Mouse (Mus musculus): ENCODE results near the gene Rad51c. TPM values are rescaled to one million over a fixed set of nuclear protein-coding genes. Genes with fewer than 3 reads are reported as not detected.
"Not testable (repeated sequence)": the region's sequence is repeated elsewhere in the genome, so short reads cannot be mapped to it uniquely, and the experiment has no call there.

The Rad51c gene
- 7.4 and 8.2 TPM in 2 replicates for polyA plus RNA-seq (2014; fragmentation: Nextera tagmentation; extraction: Ambion mirVana)

DNA sequence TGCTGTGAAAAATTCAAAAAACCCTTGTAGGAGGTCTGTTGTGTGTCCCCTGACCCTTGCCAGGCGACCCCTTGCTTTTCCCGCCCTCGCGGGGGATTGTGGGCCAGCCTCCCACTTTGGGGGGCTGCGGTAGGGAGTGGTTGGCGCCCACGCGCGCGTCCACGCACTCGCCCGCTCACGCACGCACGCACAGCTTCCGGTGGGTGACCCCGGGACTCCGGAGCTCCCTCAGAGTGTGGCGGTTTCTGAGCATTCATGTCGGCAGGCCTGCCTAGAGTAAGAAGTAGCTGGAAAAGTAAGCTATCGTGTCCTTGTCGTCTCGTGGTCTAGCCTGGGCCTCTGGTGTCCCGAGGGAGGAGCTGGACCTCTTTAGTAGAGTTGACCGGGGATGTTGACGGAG lies at the start of gene Rad51c, which contains the start of gene Tex14:
Gene Rad51c, minus strand, starts transcription at position 79 of the 400 bp plus-strand sequence.
Gene Tex14, plus strand, starts transcription at position 190 of the 400 bp plus-strand sequence.
- H3K4me2 ChIP-seq (replicated peaks; ENCODE audit: low read depth, low read length): peak within 1 kb of the TSS; percentile 64
- no peaks in the 10 kb centered on the region for H3K4me1 ChIP-seq (ENCODE audit: control insufficient read depth, insufficient read depth, low read length)
- H3K27ac ChIP-seq (ENCODE audit: low read depth, low read length): peak within 1 kb of the TSS; percentile 82
- H3K9me3 ChIP-seq (ENCODE audit: control insufficient read depth, low read length): no peaks in the 10 kb centered on the region
- no peaks in the 10 kb centered on the region for H3K36me3 ChIP-seq (ENCODE audit: control insufficient read depth, insufficient read depth, low read length)
- peak; percentile 59 for ATAC-seq (ENCODE audit: low FRiP score, low TSS enrichment)
- peak within 1 kb of the TSS; percentile 60 for H3K4me3 ChIP-seq (ENCODE audit: low read length)
- no peaks in the 10 kb centered on the region for H3K27me3 ChIP-seq (ENCODE audit: control insufficient read depth, insufficient read depth, low read length)
- 78% methylated on average over 27 of the region's 27 CpGs for WGBS
- peak within 1 kb of the TSS; percentile 70 for H3K9ac ChIP-seq (ENCODE audit: low read depth, low read length)

DNA sequence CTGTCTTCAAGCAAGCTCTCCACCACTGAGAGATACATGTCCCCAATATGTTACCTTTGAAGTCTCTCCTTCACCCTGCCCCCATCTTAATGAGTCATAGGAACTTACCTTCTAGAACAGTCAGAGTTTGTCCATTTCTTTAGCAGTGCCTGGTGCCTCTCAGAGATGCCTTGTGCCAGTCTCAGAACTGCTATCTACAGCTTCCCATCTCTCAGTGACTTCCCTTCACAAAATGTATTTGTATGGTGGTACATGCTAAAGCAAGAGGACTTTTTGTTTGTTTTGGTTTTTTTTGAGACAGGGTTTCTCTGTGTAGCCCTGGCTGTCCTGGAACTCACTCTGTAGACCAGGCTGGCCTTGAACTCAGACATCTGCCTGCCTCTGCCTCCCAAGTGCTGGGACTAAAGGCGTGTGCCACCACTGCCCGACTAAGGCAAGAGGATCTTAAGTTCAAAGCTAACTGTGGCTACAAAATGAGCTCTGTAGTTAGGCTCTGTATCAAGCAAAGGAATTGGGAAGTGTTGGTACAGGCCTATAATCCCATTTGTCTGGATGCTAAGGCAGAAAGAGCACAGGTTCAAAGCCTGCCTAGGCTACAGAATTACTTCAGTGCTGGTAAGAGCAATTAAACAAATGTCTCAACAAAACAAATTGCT lies 49.4 kb upstream of the Rad51c start:
- Histone ChIP-seq H3K9ac (ENCODE audit: low read depth, low read length) (no peak overlapping the region), H3K4me2 (replicated peaks; ENCODE audit: low read depth, low read length) (no peak overlapping the region), H3K4me1 (ENCODE audit: control insufficient read depth, insufficient read depth, low read length) (peaks cover 6% of the 10 kb centered on the region; the same call in 1 of the 2 replicates), H3K36me3 (ENCODE audit: control insufficient read depth, insufficient read depth, low read length) (no peaks in the 10 kb centered on the region), H3K9me3 (ENCODE audit: control insufficient read depth, low read length) (no peaks in the 10 kb centered on the region), H3K4me3 (ENCODE audit: low read length) (no peak overlapping the region), H3K27ac (ENCODE audit: low read depth, low read length) (0 out of 2 replicates have a peak overlapping the region, but pooled peaks have one; percentile 6), H3K27me3 (ENCODE audit: control insufficient read depth, insufficient read depth, low read length) (no peaks in the 10 kb centered on the region)
- WGBS: 86% methylated on average over 2 of the region's 2 CpGs
- no peak for ATAC-seq (ENCODE audit: low FRiP score, low TSS enrichment)

GRCm38 (mm10) chr11:87453216-87454034 lies 48.7 kb upstream of the Rad51c start:
- Histone ChIP-seq H3K9ac (ENCODE audit: low read depth, low read length) (0 out of 2 replicates have a peak overlapping the region, but pooled peaks have one; percentile 0), H3K4me2 (replicated peaks; ENCODE audit: low read depth, low read length) (no peak overlapping the region), H3K27ac (ENCODE audit: low read depth, low read length) (peak overlapping the region; percentile 6; the same call in 1 of the 2 replicates), H3K36me3 (ENCODE audit: control insufficient read depth, insufficient read depth, low read length) (no peaks in the 10 kb centered on the region), H3K9me3 (ENCODE audit: control insufficient read depth, low read length) (no peaks in the 10 kb centered on the region), H3K27me3 (ENCODE audit: control insufficient read depth, insufficient read depth, low read length) (no peaks in the 10 kb centered on the region), H3K4me1 (ENCODE audit: control insufficient read depth, insufficient read depth, low read length) (peaks cover 6% of the 10 kb centered on the region; the same call in 1 of the 2 replicates), H3K4me3 (ENCODE audit: low read length) (no peak overlapping the region)
- no peak for ATAC-seq (ENCODE audit: low FRiP score, low TSS enrichment)
- WGBS: 12% methylated on average over 13 of the region's 13 CpGs

- not testable (repeated sequence) for H3K9me3 ChIP-seq (ENCODE audit: control insufficient read depth, low read length); ATAC-seq (ENCODE audit: low FRiP score, low TSS enrichment); H3K36me3 ChIP-seq (ENCODE audit: control insufficient read depth, insufficient read depth, low read length); H3K27ac ChIP-seq (ENCODE audit: low read depth, low read length); H3K4me1 ChIP-seq (ENCODE audit: control insufficient read depth, insufficient read depth, low read length); H3K4me2 ChIP-seq (replicated peaks; ENCODE audit: low read depth, low read length); H3K27me3 ChIP-seq (ENCODE audit: control insufficient read depth, insufficient read depth, low read length); H3K4me3 ChIP-seq (ENCODE audit: low read length)
- 69% methylated on average over 6 of the region's 8 CpGs for WGBS
- 0 out of 2 replicates have a peak overlapping the region, but pooled peaks have one; percentile 0 for H3K9ac ChIP-seq (ENCODE audit: low read depth, low read length)
Observed at GRCm38 (mm10) chr11:87452779-87453178, 48.0 kb upstream of the Rad51c start.

DNA sequence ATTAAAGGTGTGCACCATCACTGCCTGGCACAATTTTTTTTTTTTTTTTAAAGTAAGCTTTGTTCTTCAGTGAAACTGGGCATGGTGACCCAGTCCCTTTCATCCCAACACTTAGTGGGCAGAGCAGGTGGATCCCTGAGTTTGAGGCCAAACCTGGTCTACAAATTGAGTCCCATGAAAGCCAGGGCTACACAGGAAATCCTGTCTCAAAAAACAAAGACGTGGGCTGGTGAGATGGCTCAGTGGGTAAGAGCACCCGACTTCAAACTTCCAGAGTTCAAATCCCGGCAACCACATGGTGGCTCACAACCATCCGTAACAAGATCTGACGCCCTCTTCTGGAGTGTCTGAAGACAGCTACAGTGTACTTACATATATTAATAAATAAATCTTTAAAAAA lies 45.1 kb upstream of the Rad51c start:
- not testable (repeated sequence) for H3K9ac ChIP-seq (ENCODE audit: low read depth, low read length); H3K36me3 ChIP-seq (ENCODE audit: control insufficient read depth, insufficient read depth, low read length); H3K9me3 ChIP-seq (ENCODE audit: control insufficient read depth, low read length); ATAC-seq (ENCODE audit: low FRiP score, low TSS enrichment); H3K27ac ChIP-seq (ENCODE audit: low read depth, low read length); H3K27me3 ChIP-seq (ENCODE audit: control insufficient read depth, insufficient read depth, low read length); H3K4me1 ChIP-seq (ENCODE audit: control insufficient read depth, insufficient read depth, low read length); H3K4me3 ChIP-seq (ENCODE audit: low read length); H3K4me2 ChIP-seq (replicated peaks; ENCODE audit: low read depth, low read length)
- 61% methylated on average over 5 of the region's 5 CpGs for WGBS

DNA sequence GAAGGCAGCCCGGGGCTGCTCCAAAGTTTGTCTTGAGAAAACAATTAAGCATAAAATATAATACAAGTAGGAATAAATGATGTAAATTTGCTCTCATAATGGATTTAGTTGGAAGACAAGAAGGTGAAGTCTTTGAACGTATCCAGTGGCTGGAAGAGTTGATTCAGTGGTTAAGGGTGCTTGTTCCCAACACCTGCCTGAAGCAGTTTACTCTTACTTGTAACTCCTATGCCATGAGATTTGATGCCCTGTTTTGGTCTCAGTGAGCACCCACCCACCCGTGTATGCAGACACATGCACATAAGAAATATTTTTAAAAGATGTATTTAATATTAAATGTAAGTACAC lies 44.4 kb upstream of the Rad51c start:
- Histone ChIP-seq H3K9ac (ENCODE audit: low read depth, low read length) (no peak overlapping the region), H3K4me3 (ENCODE audit: low read length) (no peak overlapping the region), H3K4me1 (ENCODE audit: control insufficient read depth, insufficient read depth, low read length) (peaks cover 9% of the 10 kb centered on the region; the same call in 1 of the 2 replicates), H3K9me3 (ENCODE audit: control insufficient read depth, low read length) (no peaks in the 10 kb centered on the region), H3K36me3 (ENCODE audit: control insufficient read depth, insufficient read depth, low read length) (no peaks in the 10 kb centered on the region), H3K4me2 (replicated peaks; ENCODE audit: low read depth, low read length) (no peak overlapping the region), H3K27me3 (ENCODE audit: control insufficient read depth, insufficient read depth, low read length) (no peaks in the 10 kb centered on the region), H3K27ac (ENCODE audit: low read depth, low read length) (peak overlapping the region; percentile 47; the same call in 1 of the 2 replicates)
- 7% methylated on average over 3 of the region's 3 CpGs for WGBS
- ATAC-seq (ENCODE audit: low FRiP score, low TSS enrichment): no peak

DNA sequence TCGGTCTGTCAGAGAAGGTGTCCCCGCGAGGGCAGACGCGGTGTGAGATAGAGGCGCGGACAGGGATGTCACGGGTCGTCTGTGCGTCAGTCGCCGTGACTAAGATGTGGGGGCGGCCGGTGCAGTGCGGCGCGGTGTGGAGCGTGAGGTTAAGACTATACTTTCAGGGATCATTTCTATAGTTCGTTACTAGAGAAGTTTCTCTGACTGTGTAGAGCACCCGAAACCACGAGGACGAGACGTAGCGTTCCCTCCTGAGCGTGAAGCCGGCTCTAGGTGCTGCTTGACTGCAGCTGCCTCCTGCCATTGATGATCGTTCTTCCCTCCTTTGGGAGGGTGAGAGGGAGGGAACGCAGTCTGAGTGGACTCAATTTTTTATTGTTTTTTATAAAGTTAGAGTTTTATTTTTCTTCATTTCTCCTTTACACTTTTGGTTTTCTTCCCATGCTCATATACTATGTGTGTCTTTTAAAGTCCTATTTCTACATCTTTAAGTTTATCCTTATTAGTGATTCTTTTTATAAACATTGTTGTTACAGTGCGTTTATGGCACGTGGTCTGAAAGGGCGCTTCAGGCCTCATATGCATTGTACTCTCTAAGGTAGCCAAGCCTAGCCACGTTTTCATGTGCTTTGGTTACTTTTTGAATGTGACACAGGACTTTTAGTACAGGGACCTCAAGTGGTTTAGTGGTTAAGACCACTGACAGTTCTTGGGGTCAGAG lies 43.9 kb upstream of the Rad51c start:
- peak; percentile 95 for ATAC-seq (ENCODE audit: low FRiP score, low TSS enrichment)
- not testable (repeated sequence) for H3K36me3 ChIP-seq (ENCODE audit: control insufficient read depth, insufficient read depth, low read length); H3K4me2 ChIP-seq (replicated peaks; ENCODE audit: low read depth, low read length); H3K9me3 ChIP-seq (ENCODE audit: control insufficient read depth, low read length); H3K4me1 ChIP-seq (ENCODE audit: control insufficient read depth, insufficient read depth, low read length); H3K27me3 ChIP-seq (ENCODE audit: control insufficient read depth, insufficient read depth, low read length); H3K9ac ChIP-seq (ENCODE audit: low read depth, low read length); H3K4me3 ChIP-seq (ENCODE audit: low read length)
- H3K27ac ChIP-seq (ENCODE audit: low read depth, low read length): peak overlapping the region; percentile 47; the same call in 1 of the 2 replicates
- WGBS: 0% methylated on average over 6 of the region's 32 CpGs

DNA sequence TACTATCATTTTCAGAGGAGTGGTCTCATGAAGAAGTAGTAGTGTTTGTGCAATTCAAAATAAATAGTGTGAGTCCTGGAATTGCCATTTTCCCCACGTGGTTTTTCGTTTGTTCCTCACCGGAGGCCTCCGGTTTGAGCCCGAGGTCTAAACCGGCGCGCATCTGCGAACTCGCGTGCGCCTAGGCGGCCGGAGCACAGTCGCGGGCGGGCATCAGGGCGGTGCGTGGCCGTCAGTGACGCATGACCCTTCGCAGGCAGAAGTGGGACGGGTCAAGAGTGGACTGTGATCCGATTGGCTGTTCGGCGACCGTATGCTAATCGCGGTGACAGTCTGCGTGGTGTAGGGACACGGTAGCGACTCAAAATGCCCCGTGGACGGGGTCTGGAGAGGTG lies 43.3 kb upstream of the Rad51c start:
- Histone ChIP-seq H3K9ac (ENCODE audit: low read depth, low read length) (peak overlapping the region; percentile 37; the same call in 1 of the 2 replicates), H3K4me2 (replicated peaks; ENCODE audit: low read depth, low read length) (peak overlapping the region; percentile 60), H3K4me3 (ENCODE audit: low read length) (peak overlapping the region; percentile 34)
- not testable (repeated sequence) for H3K27ac ChIP-seq (ENCODE audit: low read depth, low read length); H3K9me3 ChIP-seq (ENCODE audit: control insufficient read depth, low read length); H3K36me3 ChIP-seq (ENCODE audit: control insufficient read depth, insufficient read depth, low read length); H3K27me3 ChIP-seq (ENCODE audit: control insufficient read depth, insufficient read depth, low read length); H3K4me1 ChIP-seq (ENCODE audit: control insufficient read depth, insufficient read depth, low read length)
- ATAC-seq (ENCODE audit: low FRiP score, low TSS enrichment): peak; percentile 96
- under 1% methylated on average over 32 of the region's 34 CpGs for WGBS

Measured in kidney, embryonic 14.5 days (tissue).